Mouse (Mus musculus): ENCODE measurements around the gene Upk3bl. TPM values are rescaled to one million over a fixed set of nuclear protein-coding genes. Genes with fewer than 3 reads are reported as not detected.
"Not testable (repeated sequence)": the region's sequence is repeated elsewhere in the genome, so short reads cannot be mapped to it uniquely, and the experiment has no call there.

Upk3bl gene
- polyA plus RNA-seq, 1 experiment from 2014 or later, result 28.1 TPM

DNA sequence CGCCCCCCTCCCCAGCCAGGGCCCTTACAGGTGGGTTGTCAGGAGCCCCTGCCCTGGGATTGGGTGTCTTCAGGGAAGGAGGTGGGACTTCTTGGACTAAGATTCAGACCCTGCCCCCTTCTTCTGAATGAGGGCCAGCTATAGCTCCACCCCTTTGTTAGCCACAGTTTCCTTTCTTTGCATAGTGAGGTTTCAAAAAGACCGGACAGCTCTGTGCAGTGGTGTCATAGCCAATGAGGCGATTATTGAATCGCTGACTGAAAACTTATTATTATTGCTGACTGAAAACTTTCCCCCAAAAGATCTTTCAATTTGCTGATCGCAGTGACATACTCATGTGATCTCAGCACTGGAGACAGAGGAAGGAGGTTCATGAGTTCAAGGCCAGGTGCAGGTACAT is 14.1 kb upstream of the Upk3bl start:
- H3K27me3 ChIP-seq (replicated peaks; ENCODE audit: control insufficient read depth, insufficient read depth, low read length), result no peaks in the 10 kb centered on the region
- 36% methylated on average over 5 of the region's 5 CpGs for WGBS
- no peak overlapping the region for H3K27ac ChIP-seq (replicated peaks; ENCODE audit: low read depth, low read length)
- no peak overlapping the region for H3K9ac ChIP-seq (ENCODE audit: low read depth, low read length)
- H3K4me2 ChIP-seq (ENCODE audit: low read depth, low read length), result peak overlapping the region; percentile 18; the same call in 1 of the 2 replicates
- H3K9me3 ChIP-seq (ENCODE audit: control insufficient read depth, low read length), result no peaks in the 10 kb centered on the region
- no peaks in the 10 kb centered on the region for H3K36me3 ChIP-seq (ENCODE audit: control insufficient read depth, insufficient read depth, low read length)
- no peak overlapping the region for H3K4me3 ChIP-seq (ENCODE audit: low read depth, low read length)
- no peaks in the 10 kb centered on the region for H3K4me1 ChIP-seq (ENCODE audit: control insufficient read depth, insufficient read depth, low read length)
- DNase-seq (ENCODE audit: low spot score), result peak; percentile 17
- 0 out of 2 replicates have a peak, but pooled peaks have one; percentile 16 for ATAC-seq (ENCODE audit: low read depth)

DNA sequence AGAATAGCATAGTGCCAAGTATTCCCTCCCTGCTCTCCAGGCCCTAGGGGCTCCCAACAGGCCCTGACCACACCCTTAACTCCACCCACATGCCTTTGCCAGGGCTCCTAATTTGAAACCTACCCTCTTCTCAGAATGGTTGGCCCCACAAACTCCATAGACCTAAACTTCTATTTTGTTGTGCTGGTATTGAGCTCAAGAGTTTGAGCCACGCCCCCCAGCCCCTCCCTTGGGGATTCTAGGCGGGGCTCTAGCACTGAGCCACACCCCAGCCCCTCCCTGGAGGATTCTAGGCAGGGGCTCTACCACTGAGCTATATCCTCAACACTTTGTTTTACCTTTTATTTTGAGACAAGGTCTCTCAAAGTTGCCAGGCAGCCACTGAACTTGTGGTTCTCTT is 13.0 kb upstream of the Upk3bl start:
- DNase-seq (ENCODE audit: low spot score) (peak; percentile 10), ATAC-seq (ENCODE audit: low read depth) (no peak)
- Histone ChIP-seq H3K36me3 (ENCODE audit: control insufficient read depth, insufficient read depth, low read length) (no peaks in the 10 kb centered on the region), H3K27me3 (replicated peaks; ENCODE audit: control insufficient read depth, insufficient read depth, low read length) (no peaks in the 10 kb centered on the region), H3K4me1 (ENCODE audit: control insufficient read depth, insufficient read depth, low read length) (no peaks in the 10 kb centered on the region), H3K27ac (replicated peaks; ENCODE audit: low read depth, low read length) (no peak overlapping the region), H3K9me3 (ENCODE audit: control insufficient read depth, low read length) (no peaks in the 10 kb centered on the region), H3K4me2 (ENCODE audit: low read depth, low read length) (no peak overlapping the region), H3K9ac (ENCODE audit: low read depth, low read length) (no peak overlapping the region), H3K4me3 (ENCODE audit: low read depth, low read length) (no peak overlapping the region)
- 32% methylated on average over 2 of the region's 2 CpGs for WGBS

DNA sequence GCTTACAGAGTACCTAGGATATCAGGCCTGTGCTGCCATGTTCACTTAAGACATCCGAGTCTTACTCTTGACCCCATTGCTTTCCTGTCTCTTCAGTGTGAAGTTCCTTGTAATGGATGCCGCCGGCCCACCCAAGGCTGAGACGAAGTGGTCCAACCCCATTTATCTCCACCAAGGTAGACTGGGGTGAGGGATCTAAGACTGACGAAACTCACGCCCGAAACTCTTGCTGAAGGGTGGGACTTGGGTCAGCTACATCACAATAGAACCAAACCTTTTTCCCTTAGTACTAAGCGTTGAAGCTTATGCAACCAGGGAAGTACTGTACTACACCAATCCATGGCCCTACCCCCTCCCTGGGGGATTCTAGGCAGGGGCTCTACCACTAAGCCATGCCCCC is 12.6 kb upstream of the Upk3bl start:
- no peaks in the 10 kb centered on the region for H3K9me3 ChIP-seq (ENCODE audit: control insufficient read depth, low read length)
- no peak overlapping the region for H3K4me3 ChIP-seq (ENCODE audit: low read depth, low read length)
- no peak overlapping the region for H3K9ac ChIP-seq (ENCODE audit: low read depth, low read length)
- H3K36me3 ChIP-seq (ENCODE audit: control insufficient read depth, insufficient read depth, low read length), result no peaks in the 10 kb centered on the region
- no peak for DNase-seq (ENCODE audit: low spot score)
- no peak for ATAC-seq (ENCODE audit: low read depth)
- no peak overlapping the region for H3K27ac ChIP-seq (replicated peaks; ENCODE audit: low read depth, low read length)
- H3K27me3 ChIP-seq (replicated peaks; ENCODE audit: control insufficient read depth, insufficient read depth, low read length), result no peaks in the 10 kb centered on the region
- WGBS, result 91% methylated on average over 8 of the region's 8 CpGs
- no peaks in the 10 kb centered on the region for H3K4me1 ChIP-seq (ENCODE audit: control insufficient read depth, insufficient read depth, low read length)
- no peak overlapping the region for H3K4me2 ChIP-seq (ENCODE audit: low read depth, low read length)

DNA sequence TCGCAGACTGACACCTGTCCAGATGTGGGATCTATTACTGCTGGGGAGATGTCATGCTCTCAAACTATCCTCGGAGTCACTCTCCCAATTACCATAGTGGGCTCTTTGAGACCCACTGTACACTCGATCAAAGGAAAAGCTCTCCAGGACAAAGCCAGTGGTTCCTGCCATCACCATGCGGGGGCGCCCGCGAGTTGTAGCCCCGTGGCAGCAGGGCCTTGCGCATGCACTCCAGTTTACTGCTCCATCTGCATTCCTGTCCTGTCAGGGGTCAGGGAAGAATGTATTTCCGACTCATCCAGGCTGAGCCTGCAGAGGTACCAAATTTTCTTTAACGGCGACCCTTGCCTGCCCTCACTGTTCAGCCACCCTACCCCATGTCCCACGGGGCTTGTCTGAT is 9.4 kb upstream of the Upk3bl start:
- DNase-seq (ENCODE audit: low spot score) (no peak), ATAC-seq (ENCODE audit: low read depth) (no peak)
- no peak overlapping the region for H3K9ac ChIP-seq (ENCODE audit: low read depth, low read length)
- H3K4me1 ChIP-seq (ENCODE audit: control insufficient read depth, insufficient read depth, low read length), result no peaks in the 10 kb centered on the region
- no peak overlapping the region for H3K4me3 ChIP-seq (ENCODE audit: low read depth, low read length)
- 75% methylated on average over 13 of the region's 13 CpGs for WGBS
- no peaks in the 10 kb centered on the region for H3K36me3 ChIP-seq (ENCODE audit: control insufficient read depth, insufficient read depth, low read length)
- H3K27ac ChIP-seq (replicated peaks; ENCODE audit: low read depth, low read length), result no peak overlapping the region
- no peaks in the 10 kb centered on the region for H3K27me3 ChIP-seq (replicated peaks; ENCODE audit: control insufficient read depth, insufficient read depth, low read length)
- H3K4me2 ChIP-seq (ENCODE audit: low read depth, low read length), result no peak overlapping the region
- H3K9me3 ChIP-seq (ENCODE audit: control insufficient read depth, low read length), result no peaks in the 10 kb centered on the region

DNA sequence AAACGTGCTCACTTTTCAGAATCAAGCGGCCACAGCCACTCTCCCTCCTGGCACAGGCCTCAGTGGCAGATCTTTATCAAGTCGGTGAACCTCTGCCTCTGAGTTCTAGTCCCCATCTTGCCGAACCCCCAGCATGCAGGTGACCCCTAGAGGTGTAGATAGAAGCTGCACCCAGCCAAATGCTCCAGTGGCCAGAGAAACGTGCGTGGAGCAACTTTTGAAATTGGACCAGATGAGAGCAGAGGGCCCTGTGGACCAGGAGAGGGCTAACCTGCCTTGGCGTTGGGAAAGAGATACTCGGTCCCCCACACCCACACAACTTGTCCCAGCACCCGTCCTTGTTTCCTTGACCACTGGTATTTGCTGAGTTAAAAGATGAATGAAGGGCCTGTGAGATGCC is 8.9 kb upstream of the Upk3bl start:
- Histone ChIP-seq H3K27ac (replicated peaks; ENCODE audit: low read depth, low read length) (no peak overlapping the region), H3K4me3 (ENCODE audit: low read depth, low read length) (no peak overlapping the region), H3K9ac (ENCODE audit: low read depth, low read length) (no peak overlapping the region), H3K9me3 (ENCODE audit: control insufficient read depth, low read length) (no peaks in the 10 kb centered on the region), H3K4me2 (ENCODE audit: low read depth, low read length) (no peak overlapping the region), H3K36me3 (ENCODE audit: control insufficient read depth, insufficient read depth, low read length) (no peaks in the 10 kb centered on the region), H3K27me3 (replicated peaks; ENCODE audit: control insufficient read depth, insufficient read depth, low read length) (no peaks in the 10 kb centered on the region), H3K4me1 (ENCODE audit: control insufficient read depth, insufficient read depth, low read length) (no peaks in the 10 kb centered on the region)
- WGBS, result 27% methylated on average over 9 of the region's 9 CpGs
- no peak for DNase-seq (ENCODE audit: low spot score)
- no peak for ATAC-seq (ENCODE audit: low read depth)

- ATAC-seq (ENCODE audit: low read depth) (peak; percentile 54), DNase-seq (ENCODE audit: low spot score) (peak; percentile 86)
- H3K27ac ChIP-seq (replicated peaks; ENCODE audit: low read depth, low read length), result no peak overlapping the region
- no peaks in the 10 kb centered on the region for H3K27me3 ChIP-seq (replicated peaks; ENCODE audit: control insufficient read depth, insufficient read depth, low read length)
- H3K4me2 ChIP-seq (ENCODE audit: low read depth, low read length), result no peak overlapping the region
- no peaks in the 10 kb centered on the region for H3K4me1 ChIP-seq (ENCODE audit: control insufficient read depth, insufficient read depth, low read length)
- no peaks in the 10 kb centered on the region for H3K9me3 ChIP-seq (ENCODE audit: control insufficient read depth, low read length)
- no peak overlapping the region for H3K9ac ChIP-seq (ENCODE audit: low read depth, low read length)
- WGBS, result 2% methylated on average over 10 of the region's 10 CpGs
- H3K36me3 ChIP-seq (ENCODE audit: control insufficient read depth, insufficient read depth, low read length), result no peaks in the 10 kb centered on the region
- H3K4me3 ChIP-seq (ENCODE audit: low read depth, low read length), result no peak overlapping the region
Measured at GRCm38 (mm10) chr5:136045987-136046386, 8.3 kb upstream of the Upk3bl start.

- H3K27ac ChIP-seq (replicated peaks; ENCODE audit: low read depth, low read length); H3K9me3 ChIP-seq (ENCODE audit: control insufficient read depth, low read length); H3K4me1 ChIP-seq (ENCODE audit: control insufficient read depth, insufficient read depth, low read length); DNase-seq (ENCODE audit: low spot score); H3K36me3 ChIP-seq (ENCODE audit: control insufficient read depth, insufficient read depth, low read length); H3K9ac ChIP-seq (ENCODE audit: low read depth, low read length); H3K4me2 ChIP-seq (ENCODE audit: low read depth, low read length); H3K4me3 ChIP-seq (ENCODE audit: low read depth, low read length); ATAC-seq (ENCODE audit: low read depth); H3K27me3 ChIP-seq (replicated peaks; ENCODE audit: control insufficient read depth, insufficient read depth, low read length): not testable (repeated sequence)
Measured at GRCm38 (mm10) chr5:136048541-136048940, 5.8 kb upstream of the Upk3bl start.

DNA sequence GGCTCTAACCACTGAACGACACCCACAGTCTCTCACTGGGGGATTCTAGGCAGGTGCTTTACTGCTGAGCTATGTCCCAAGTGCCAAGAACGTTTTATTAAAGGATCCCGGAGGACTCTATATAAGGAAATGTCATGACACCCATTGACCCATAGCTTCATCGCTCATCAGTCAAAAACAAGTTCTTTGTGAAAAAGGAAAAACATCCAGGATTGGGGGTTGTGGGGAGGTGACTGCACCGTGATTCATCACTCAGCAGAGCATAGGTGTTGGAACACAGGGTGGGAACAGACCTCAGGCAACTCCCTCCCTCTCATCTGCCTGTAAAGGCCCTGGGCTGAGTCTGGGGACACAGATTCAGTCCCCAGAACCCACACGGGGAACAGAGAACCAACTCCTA is 4.4 kb upstream of the Upk3bl start:
- ATAC-seq (ENCODE audit: low read depth) (no peak), DNase-seq (ENCODE audit: low spot score) (no peak)
- Histone ChIP-seq H3K4me3 (ENCODE audit: low read depth, low read length) (no peak overlapping the region), H3K4me1 (ENCODE audit: control insufficient read depth, insufficient read depth, low read length) (peaks cover 9% of the 10 kb centered on the region), H3K9ac (ENCODE audit: low read depth, low read length) (no peak overlapping the region), H3K4me2 (ENCODE audit: low read depth, low read length) (no peak overlapping the region), H3K27ac (replicated peaks; ENCODE audit: low read depth, low read length) (no peak overlapping the region), H3K36me3 (ENCODE audit: control insufficient read depth, insufficient read depth, low read length) (no peaks in the 10 kb centered on the region), H3K27me3 (replicated peaks; ENCODE audit: control insufficient read depth, insufficient read depth, low read length) (no peaks in the 10 kb centered on the region), H3K9me3 (ENCODE audit: control insufficient read depth, low read length) (no peaks in the 10 kb centered on the region)
- whole genome bisulfite sequencing, result 67% methylated on average over 6 of the region's 6 CpGs

DNA sequence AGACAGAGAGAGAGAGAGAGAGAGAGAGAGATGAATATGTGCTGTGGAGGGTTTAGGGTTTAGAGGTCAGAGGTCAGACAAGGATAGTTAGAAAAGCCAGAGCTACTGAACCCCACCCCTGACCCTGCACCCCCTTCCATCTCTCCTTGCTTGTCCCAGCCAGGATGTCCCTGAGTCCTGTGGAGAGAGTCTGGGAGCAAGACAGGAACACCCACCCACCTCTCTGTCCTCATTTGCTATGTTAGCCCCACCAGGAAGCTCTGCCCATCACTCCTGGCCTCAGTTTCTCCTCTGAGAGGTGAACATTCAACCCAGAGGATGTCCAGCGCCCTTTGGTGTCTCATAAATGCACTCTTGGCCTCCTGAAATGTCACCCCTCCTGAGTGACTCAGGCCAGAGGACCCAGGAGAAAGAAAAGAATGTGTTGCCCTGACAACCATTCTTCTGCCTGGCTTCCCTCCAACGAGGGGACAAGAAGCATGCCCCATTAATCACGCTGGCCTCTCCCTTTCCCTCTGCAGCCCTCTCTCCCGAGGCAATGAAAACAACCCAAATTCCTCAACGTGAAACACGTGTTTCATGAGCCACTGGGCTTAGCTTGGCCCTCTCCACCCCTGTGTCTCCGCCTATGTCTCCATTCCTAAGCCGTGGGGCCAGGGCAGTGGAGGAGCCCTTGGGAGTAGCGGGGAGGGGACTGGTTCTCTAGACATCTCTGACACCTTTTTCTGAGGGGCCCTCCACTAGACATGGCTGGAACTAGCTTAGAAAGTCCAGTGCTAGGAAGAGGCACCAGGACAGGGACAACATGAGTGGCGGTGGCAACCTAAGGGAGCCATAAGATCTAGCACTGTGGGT is 2.8 kb upstream of the Upk3bl start:
- 14% methylated on average over 10 of the region's 10 CpGs for WGBS
- no peak overlapping the region for H3K4me2 ChIP-seq (ENCODE audit: low read depth, low read length)
- H3K4me1 ChIP-seq (ENCODE audit: control insufficient read depth, insufficient read depth, low read length), result peaks cover 9% of the 10 kb centered on the region
- H3K27ac ChIP-seq (replicated peaks; ENCODE audit: low read depth, low read length), result peak overlapping the region; percentile 58
- DNase-seq (ENCODE audit: low spot score), result peak; percentile 92
- H3K9me3 ChIP-seq (ENCODE audit: control insufficient read depth, low read length), result no peaks in the 10 kb centered on the region
- no peak overlapping the region for H3K4me3 ChIP-seq (ENCODE audit: low read depth, low read length)
- H3K27me3 ChIP-seq (replicated peaks; ENCODE audit: control insufficient read depth, insufficient read depth, low read length), result no peaks in the 10 kb centered on the region
- H3K9ac ChIP-seq (ENCODE audit: low read depth, low read length), result no peak overlapping the region
- ATAC-seq (ENCODE audit: low read depth), result peak; percentile 92
- no peaks in the 10 kb centered on the region for H3K36me3 ChIP-seq (ENCODE audit: control insufficient read depth, insufficient read depth, low read length)
